Mouse (Mus musculus): ENCODE results near the gene Scarb2. TPM values are rescaled to one million over a fixed set of nuclear protein-coding genes. Genes with fewer than 3 reads are reported as not detected.

The Scarb2 gene
- polyA plus RNA-seq, 1 experiment from 2014 or later: 7.1 TPM

DNA sequence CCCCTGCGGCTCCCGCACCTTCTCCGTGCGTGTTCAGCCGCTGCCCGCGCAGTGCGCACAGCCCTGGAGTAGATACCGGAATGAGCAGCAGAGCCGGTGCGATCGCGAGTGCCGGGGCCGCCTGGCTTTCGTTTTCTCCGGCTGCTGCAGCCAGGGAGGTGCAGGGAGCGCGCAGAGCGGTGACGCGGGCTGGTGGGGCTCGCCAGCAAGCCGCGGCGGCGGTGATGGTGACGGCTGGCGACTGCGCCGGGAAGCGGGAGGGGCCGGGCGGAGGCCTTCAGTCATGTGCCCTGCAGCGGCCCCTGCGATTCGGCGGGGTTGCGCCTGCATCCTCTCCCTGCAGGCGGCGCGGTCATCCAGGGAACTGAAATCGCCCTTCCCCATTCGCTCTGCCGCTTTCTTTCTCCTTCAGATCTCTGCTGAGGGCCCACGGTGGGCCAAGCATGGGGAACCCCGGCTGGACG lies 1.2 kb downstream of the Scarb2 start:
- Histone ChIP-seq H3K9me3 (no peaks in the 10 kb centered on the region), H3K27ac (replicated peaks) (peak overlapping the region; percentile 91), H3K4me3 (peak overlapping the region; percentile 75), H3K36me3 (replicated peaks) (peaks cover 4% of the 10 kb centered on the region), H3K27me3 (replicated peaks; ENCODE audit: low read depth, poor library complexity, severe bottlenecking) (no peaks in the 10 kb centered on the region), H3K4me1 (peaks cover 21% of the 10 kb centered on the region)
- under 1% methylated on average over 48 of the region's 48 CpGs for WGBS
- peak; percentile 96 for DNase-seq (ENCODE audit: low spot score)

DNA sequence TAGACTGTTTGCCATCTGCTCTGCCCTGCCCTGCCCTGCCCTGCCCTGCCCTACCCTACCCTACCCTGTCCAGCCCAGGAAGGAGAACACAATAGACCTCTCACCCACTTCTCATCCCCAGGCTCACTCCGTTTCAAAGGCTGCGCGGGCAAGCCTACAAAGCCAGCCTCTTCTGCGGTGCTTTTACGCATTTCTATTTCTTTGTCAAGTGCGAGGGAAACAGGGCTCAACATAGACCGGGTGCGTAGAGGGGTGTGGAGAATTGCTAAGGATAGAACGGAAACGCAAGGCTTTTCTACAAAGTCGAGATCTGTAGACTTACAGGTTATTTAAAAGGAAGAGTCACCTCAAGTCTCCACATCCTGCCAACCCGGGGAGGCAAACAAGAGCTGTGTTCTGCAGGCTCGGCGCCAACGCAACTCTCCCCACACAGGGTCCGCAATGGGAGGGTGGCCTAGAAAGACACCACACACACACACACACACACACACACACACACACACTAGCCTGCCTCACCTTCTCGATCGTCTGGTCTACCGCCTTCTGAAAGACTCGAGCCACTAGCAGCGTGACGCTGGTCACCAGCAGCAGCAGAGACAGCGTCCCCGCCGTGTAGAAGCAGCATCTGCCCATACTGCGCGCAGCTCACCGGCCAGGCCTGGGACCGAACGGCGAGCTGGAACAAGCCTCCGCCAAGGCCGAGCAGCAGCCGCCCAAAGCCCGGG lies 1.8 kb downstream of the Scarb2 start:
- no peaks in the 10 kb centered on the region for H3K9me3 ChIP-seq
- DNase-seq (ENCODE audit: low spot score): peak; percentile 62
- H3K27ac ChIP-seq (replicated peaks): peak overlapping the region; percentile 91
- H3K27me3 ChIP-seq (replicated peaks; ENCODE audit: low read depth, poor library complexity, severe bottlenecking): no peaks in the 10 kb centered on the region
- H3K4me1 ChIP-seq: peaks cover 23% of the 10 kb centered on the region
- WGBS: under 1% methylated on average over 35 of the region's 35 CpGs
- peak overlapping the region; percentile 75 for H3K4me3 ChIP-seq
- peaks cover 6% of the 10 kb centered on the region for H3K36me3 ChIP-seq (replicated peaks)

DNA sequence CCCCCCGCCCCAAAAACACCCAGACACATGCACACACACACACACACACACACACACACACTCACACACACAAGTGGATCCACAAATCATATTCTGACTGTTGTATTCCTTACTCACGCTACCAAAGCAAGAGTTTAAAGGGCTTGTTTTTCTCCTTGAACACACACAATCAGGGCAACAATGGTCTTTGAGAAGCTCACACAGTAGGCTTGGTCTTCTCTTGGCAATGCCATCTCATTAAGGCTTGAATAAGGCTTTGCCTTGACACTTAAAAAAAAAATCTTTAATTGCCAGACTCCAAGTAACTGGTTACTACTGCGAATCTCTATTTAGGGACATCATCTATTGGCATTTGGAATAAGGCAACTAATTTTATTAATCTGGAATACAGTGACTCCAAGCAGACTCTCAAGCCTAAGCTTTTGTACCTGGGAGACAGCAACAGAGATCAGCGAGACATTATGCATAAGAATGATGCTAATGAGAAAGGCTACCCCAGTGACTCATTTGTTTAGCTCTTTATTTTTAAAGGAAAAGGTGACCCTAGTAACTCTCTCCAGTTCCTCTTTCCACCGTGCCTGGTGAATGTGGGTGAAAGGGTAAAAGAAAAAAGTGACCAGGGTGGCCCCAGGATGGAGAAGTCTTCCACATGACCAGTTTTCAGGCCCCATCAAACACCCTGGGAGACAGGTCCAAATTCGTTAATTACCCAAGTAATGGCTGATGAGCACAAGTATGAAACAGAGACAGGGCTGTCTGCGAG lies 2.6 kb downstream of the Scarb2 start:
- H3K36me3 ChIP-seq (replicated peaks): peaks cover 7% of the 10 kb centered on the region
- peak overlapping the region; percentile 91 for H3K27ac ChIP-seq (replicated peaks)
- no peaks in the 10 kb centered on the region for H3K9me3 ChIP-seq
- no peak for DNase-seq (ENCODE audit: low spot score)
- peaks cover 31% of the 10 kb centered on the region for H3K4me1 ChIP-seq
- peak overlapping the region; percentile 75 for H3K4me3 ChIP-seq
- H3K27me3 ChIP-seq (replicated peaks; ENCODE audit: low read depth, poor library complexity, severe bottlenecking): no peaks in the 10 kb centered on the region
- WGBS: 38% methylated on average over 7 of the region's 7 CpGs

- 85% methylated on average over 9 of the region's 9 CpGs for WGBS
- Histone ChIP-seq H3K4me3 (0 out of 2 replicates have a peak overlapping the region, but pooled peaks have one; percentile 75), H3K4me1 (peaks cover 37% of the 10 kb centered on the region), H3K27ac (replicated peaks) (no peak overlapping the region), H3K27me3 (replicated peaks; ENCODE audit: low read depth, poor library complexity, severe bottlenecking) (no peaks in the 10 kb centered on the region), H3K36me3 (replicated peaks) (peaks cover 7% of the 10 kb centered on the region), H3K9me3 (no peaks in the 10 kb centered on the region)
- no peak for DNase-seq (ENCODE audit: low spot score)
These were observed 3.2 kb downstream of the Scarb2 start for GRCm38 (mm10) chr5:92503356-92503847.

- Histone ChIP-seq H3K4me1 (peaks cover 47% of the 10 kb centered on the region), H3K36me3 (replicated peaks) (peaks cover 7% of the 10 kb centered on the region), H3K27me3 (replicated peaks; ENCODE audit: low read depth, poor library complexity, severe bottlenecking) (no peaks in the 10 kb centered on the region), H3K27ac (replicated peaks) (no peak overlapping the region; the same call in 1 of the 2 replicates), H3K4me3 (no peak overlapping the region), H3K9me3 (no peaks in the 10 kb centered on the region)
- 48% methylated on average over 3 of the region's 3 CpGs for WGBS
- DNase-seq (ENCODE audit: low spot score): no peak
These were observed 7.3 kb downstream of the Scarb2 start for GRCm38 (mm10) chr5:92499378-92499777.

GRCm38 (mm10) chr5:92498661-92499060 lies 8.0 kb downstream of the Scarb2 start:
- Histone ChIP-seq H3K4me1 (peaks cover 47% of the 10 kb centered on the region), H3K27me3 (replicated peaks; ENCODE audit: low read depth, poor library complexity, severe bottlenecking) (no peaks in the 10 kb centered on the region), H3K36me3 (replicated peaks) (peaks cover 7% of the 10 kb centered on the region), H3K27ac (replicated peaks) (no peak overlapping the region), H3K9me3 (no peaks in the 10 kb centered on the region), H3K4me3 (no peak overlapping the region)
- peak; percentile 49 for DNase-seq (ENCODE audit: low spot score)
- 36% methylated on average over 5 of the region's 5 CpGs for WGBS

DNA sequence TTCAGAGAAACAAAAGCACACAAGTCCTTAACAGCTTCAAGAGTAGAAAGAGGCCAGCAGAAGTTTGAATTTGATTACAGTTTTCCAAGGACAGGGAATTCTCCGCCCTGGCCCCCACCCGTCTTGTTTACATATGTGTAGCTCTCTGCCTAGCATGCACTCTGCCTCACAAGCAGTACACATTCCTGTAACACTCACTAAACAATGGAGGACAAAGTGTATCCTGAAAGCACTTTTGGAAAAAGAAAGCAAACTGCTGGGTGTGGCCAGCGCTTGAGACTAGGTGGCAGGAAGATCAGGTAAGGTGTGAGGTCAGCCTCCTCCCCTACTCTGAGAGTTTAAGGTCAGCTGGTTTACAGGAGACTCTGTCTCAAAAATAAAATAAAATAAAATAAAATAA lies 8.4 kb downstream of the Scarb2 start:
- Histone ChIP-seq H3K27ac (replicated peaks) (peak overlapping the region; percentile 44), H3K36me3 (replicated peaks) (peaks cover 7% of the 10 kb centered on the region), H3K4me3 (no peak overlapping the region), H3K9me3 (no peaks in the 10 kb centered on the region), H3K27me3 (replicated peaks; ENCODE audit: low read depth, poor library complexity, severe bottlenecking) (no peaks in the 10 kb centered on the region), H3K4me1 (peaks cover 50% of the 10 kb centered on the region)
- WGBS: 75% methylated on average over 3 of the region's 3 CpGs
- DNase-seq (ENCODE audit: low spot score): no peak

- Histone ChIP-seq H3K27ac (replicated peaks) (peak overlapping the region; percentile 61; the same call in 1 of the 2 replicates), H3K4me3 (no peak overlapping the region), H3K9me3 (no peaks in the 10 kb centered on the region), H3K4me1 (peaks cover 55% of the 10 kb centered on the region), H3K27me3 (replicated peaks; ENCODE audit: low read depth, poor library complexity, severe bottlenecking) (no peaks in the 10 kb centered on the region), H3K36me3 (replicated peaks) (peaks cover 6% of the 10 kb centered on the region)
- WGBS: 77% methylated on average over 7 of the region's 7 CpGs
- no peak for DNase-seq (ENCODE audit: low spot score)
These were observed 10.7 kb downstream of the Scarb2 start for GRCm38 (mm10) chr5:92495771-92496409.

GRCm38 (mm10) chr5:92495291-92495690 lies 11.3 kb downstream of the Scarb2 start:
- H3K36me3 ChIP-seq (replicated peaks): 0 out of 2 replicates have a peak, but pooled peaks cover 3% of the 10 kb centered on the region
- 58% methylated on average over 4 of the region's 4 CpGs for WGBS
- H3K4me1 ChIP-seq: peaks cover 61% of the 10 kb centered on the region
- DNase-seq (ENCODE audit: low spot score): no peak
- H3K27ac ChIP-seq (replicated peaks): no peak overlapping the region
- no peaks in the 10 kb centered on the region for H3K27me3 ChIP-seq (replicated peaks; ENCODE audit: low read depth, poor library complexity, severe bottlenecking)
- H3K9me3 ChIP-seq: no peaks in the 10 kb centered on the region
- H3K4me3 ChIP-seq: no peak overlapping the region

- Histone ChIP-seq H3K9me3 (no peaks in the 10 kb centered on the region), H3K4me1 (peaks cover 58% of the 10 kb centered on the region), H3K27me3 (replicated peaks; ENCODE audit: low read depth, poor library complexity, severe bottlenecking) (no peaks in the 10 kb centered on the region), H3K27ac (replicated peaks) (0 out of 2 replicates have a peak overlapping the region, but pooled peaks have one; percentile 5), H3K4me3 (no peak overlapping the region), H3K36me3 (replicated peaks) (no peaks in the 10 kb centered on the region)
- peak; percentile 38 for DNase-seq (ENCODE audit: low spot score)
- WGBS: 35% methylated on average over 7 of the region's 7 CpGs
These were observed 13.2 kb downstream of the Scarb2 start for GRCm38 (mm10) chr5:92493423-92493822.

DNA sequence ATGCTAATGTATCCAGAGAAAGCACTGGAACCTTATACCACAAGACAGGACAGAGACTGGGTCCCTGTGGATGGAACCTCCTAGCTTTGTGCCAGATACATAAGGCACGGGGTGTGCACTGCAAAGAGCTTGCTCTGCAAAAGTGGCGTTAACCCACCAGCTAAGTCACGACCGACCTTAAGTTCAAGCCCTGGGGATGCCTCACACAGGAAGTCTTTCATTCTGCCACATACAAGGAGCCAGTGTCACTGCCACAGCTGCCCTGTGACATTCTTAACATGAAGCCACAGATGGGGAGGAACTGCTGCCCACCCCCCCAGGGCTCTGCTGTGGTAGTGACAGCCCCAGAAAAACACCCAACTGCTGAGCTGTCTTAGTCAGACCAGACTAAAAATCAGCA lies 15.9 kb downstream of the Scarb2 start:
- H3K27ac ChIP-seq (replicated peaks): no peak overlapping the region
- no peaks in the 10 kb centered on the region for H3K27me3 ChIP-seq (replicated peaks; ENCODE audit: low read depth, poor library complexity, severe bottlenecking)
- H3K4me3 ChIP-seq: no peak overlapping the region
- DNase-seq (ENCODE audit: low spot score): no peak
- peaks cover 7% of the 10 kb centered on the region; the same call in 1 of the 2 replicates for H3K36me3 ChIP-seq (replicated peaks)
- WGBS: 33% methylated on average over 4 of the region's 4 CpGs
- H3K4me1 ChIP-seq: peaks cover 54% of the 10 kb centered on the region
- no peaks in the 10 kb centered on the region for H3K9me3 ChIP-seq

- Histone ChIP-seq H3K36me3 (replicated peaks) (peaks cover 9% of the 10 kb centered on the region; the same call in 1 of the 2 replicates), H3K4me1 (peaks cover 50% of the 10 kb centered on the region), H3K9me3 (no peaks in the 10 kb centered on the region), H3K27ac (replicated peaks) (no peak overlapping the region), H3K27me3 (replicated peaks; ENCODE audit: low read depth, poor library complexity, severe bottlenecking) (no peaks in the 10 kb centered on the region), H3K4me3 (no peak overlapping the region)
- 77% methylated on average over 3 of the region's 3 CpGs for WGBS
- DNase-seq (ENCODE audit: low spot score): no peak
These were observed 16.3 kb downstream of the Scarb2 start for GRCm38 (mm10) chr5:92490304-92490703.
